Mouse (Mus musculus) bone marrow, adult 2 months (tissue): ENCODE results near the gene Ralgapa2.

Source experiments
- CTCF ChIP-seq: fragments of 200-500 bp; IDR thresholded peaks from 2 replicates; pipeline ENCODE4 v1.5.1; 2011; ENCODE audit warnings: low read length, control low read depth; ENCODE audit not compliant: control insufficient read depth, insufficient read depth
- POLR2A ChIP-seq: fragments of 200-500 bp; IDR thresholded peaks from 2 replicates; pipeline ENCODE4 v1.6.1; 2011; ENCODE audit warnings: low read depth, mild to moderate bottlenecking, control low read depth, low read length, borderline replicate concordance; ENCODE audit not compliant: control insufficient read depth

- TF ChIP-seq POLR2A (no peak), CTCF (no peak)
Observed at GRCm38 (mm10) chr2:146532493-146532892, 20.3 kb upstream of the Ralgapa2 start.
